Mouse (Mus musculus): Measurements from ENCODE around the gene Dysf.

DNA sequence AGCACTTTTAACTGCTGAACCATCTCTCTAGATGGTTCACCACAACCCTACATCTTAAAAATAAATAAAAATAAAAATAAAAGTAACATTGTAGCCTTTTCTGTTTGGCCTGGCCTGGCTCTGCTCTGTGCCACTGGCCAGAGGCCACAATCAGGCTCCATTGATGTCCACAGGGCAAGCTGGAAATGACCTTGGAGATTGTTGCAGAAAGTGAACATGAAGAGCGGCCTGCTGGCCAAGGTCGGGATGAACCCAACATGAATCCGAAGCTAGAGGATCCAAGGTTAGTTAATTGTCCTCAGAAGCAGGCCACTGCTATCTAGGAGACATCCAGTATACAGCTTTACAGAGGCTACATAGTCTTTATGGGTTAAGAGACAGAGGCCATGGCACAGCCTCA is 197.2 kb downstream of the Dysf start:
- TF ChIP-seq POLR2AphosphoS2 (IDR thresholded peaks at IDR 0.05; ENCODE audit: low read depth, low read length) (no peak), MYC (IDR thresholded peaks at IDR 0.05; ENCODE audit: low read depth, low read length) (no peak), SIN3A (IDR thresholded peaks at IDR 0.05; ENCODE audit: low read length) (no peak), TCF12 (IDR thresholded peaks at IDR 0.05; ENCODE audit: low read depth, low read length) (no peak), USF1 (IDR thresholded peaks at IDR 0.05; ENCODE audit: low read depth, low read length) (no peak), POLR2A (IDR thresholded peaks at IDR 0.05; ENCODE audit: low read depth, low read length) (no peak), HCFC1 (IDR thresholded peaks at IDR 0.05; ENCODE audit: low read depth, low read length) (no peak), NELFE (IDR thresholded peaks at IDR 0.05; ENCODE audit: low read depth, low read length) (no peak), EP300 (IDR thresholded peaks at IDR 0.05; ENCODE audit: low read length) (no peak)
